Mouse (Mus musculus): ENCODE measurements around the gene Trappc2l. TPM values are rescaled to one million over a fixed set of nuclear protein-coding genes. Genes with fewer than 3 reads are reported as not detected.

Gene Trappc2l
- polyA plus RNA-seq, 1 experiment from 2014 or later = 52.9 TPM

- no peak for DNase-seq (ENCODE audit: low spot score)
Measured at GRCm38 (mm10) chr8:122579196-122579595, 32.2 kb upstream of the Trappc2l start.

- DNase-seq (ENCODE audit: low spot score) = no peak
Measured at GRCm38 (mm10) chr8:122580926-122581325, 30.5 kb upstream of the Trappc2l start.

- DNase-seq (ENCODE audit: low spot score) = no peak
Measured at GRCm38 (mm10) chr8:122584981-122585380, 26.5 kb upstream of the Trappc2l start.

GRCm38 (mm10) chr8:122585411-122585891, 26.0 kb upstream of the Trappc2l start:
- no peak for DNase-seq (ENCODE audit: low spot score)

GRCm38 (mm10) chr8:122586171-122586570, 25.3 kb upstream of the Trappc2l start:
- DNase-seq (ENCODE audit: low spot score) = no peak

GRCm38 (mm10) chr8:122586749-122587148, 24.7 kb upstream of the Trappc2l start:
- DNase-seq (ENCODE audit: low spot score) = no peak

GRCm38 (mm10) chr8:122593240-122593639, 18.2 kb upstream of the Trappc2l start:
- no peak for DNase-seq (ENCODE audit: low spot score)

- DNase-seq (ENCODE audit: low spot score) = no peak
Measured at GRCm38 (mm10) chr8:122593783-122594507, 17.5 kb upstream of the Trappc2l start.

- DNase-seq (ENCODE audit: low spot score) = peak; percentile 57
Measured at GRCm38 (mm10) chr8:122596031-122596430, 15.4 kb upstream of the Trappc2l start.

- no peak for DNase-seq (ENCODE audit: low spot score)
Measured at GRCm38 (mm10) chr8:122600666-122601065, 10.8 kb upstream of the Trappc2l start.

- no peak for DNase-seq (ENCODE audit: low spot score)
Measured at GRCm38 (mm10) chr8:122604640-122605039, 6.8 kb upstream of the Trappc2l start.

- no peak for DNase-seq (ENCODE audit: low spot score)
Measured at GRCm38 (mm10) chr8:122605367-122605766, 6.1 kb upstream of the Trappc2l start.

GRCm38 (mm10) chr8:122606810-122607209, 4.6 kb upstream of the Trappc2l start:
- no peak for DNase-seq (ENCODE audit: low spot score)

- no peak for DNase-seq (ENCODE audit: low spot score)
Measured at GRCm38 (mm10) chr8:122610209-122610608, 1.2 kb upstream of the Trappc2l start.

GRCm38 (mm10) chr8:122610612-122611277, 695 bp upstream of the Trappc2l start:
- DNase-seq (ENCODE audit: low spot score) = no peak

GRCm38 (mm10) chr8:122616181-122616905, 4.9 kb downstream of the Trappc2l start:
- no peak for DNase-seq (ENCODE audit: low spot score)

- DNase-seq (ENCODE audit: low spot score) = peak; percentile 78
Measured at GRCm38 (mm10) chr8:122617947-122618546, 6.6 kb downstream of the Trappc2l start.

GRCm38 (mm10) chr8:122618660-122619378, 7.4 kb downstream of the Trappc2l start:
- DNase-seq (ENCODE audit: low spot score) = no peak

GRCm38 (mm10) chr8:122620446-122620845, 9.0 kb downstream of the Trappc2l start:
- DNase-seq (ENCODE audit: low spot score) = no peak

GRCm38 (mm10) chr8:122622727-122623126, 11.3 kb downstream of the Trappc2l start, which contains the start of gene Pabpn1l:
TSS of gene Pabpn1l (minus strand) at chr8:122622739.
- no peak for DNase-seq (ENCODE audit: low spot score)
